1 mouse cellular context compared by ENCODE assay signal in the genomic region with DNA sequence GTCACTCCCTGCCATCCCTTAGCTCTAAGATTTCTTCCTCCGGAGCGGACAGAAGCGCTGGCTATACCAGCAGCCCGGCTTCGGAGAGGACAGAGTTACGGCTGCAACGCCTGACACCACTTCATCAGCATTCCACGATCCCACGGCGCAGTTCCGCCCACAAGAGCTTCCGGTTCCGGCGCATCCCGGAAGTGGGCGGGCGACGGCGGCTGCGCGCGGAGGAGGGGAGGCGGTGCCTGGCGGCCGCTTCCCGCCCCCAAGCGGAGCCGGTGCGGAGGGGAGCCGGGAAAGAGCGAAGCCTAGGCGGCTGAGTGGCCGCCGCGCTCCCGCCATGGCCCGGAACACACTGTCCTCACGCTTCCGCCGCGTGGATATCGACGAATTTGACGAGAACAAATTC.
A peak's percentile ranks its signal among the peaks of the same experiment; 100 is the strongest.
TF ChIP-seq lines count a peak whose summit lies in the region.

No protein-coding gene starts in this region.

TF ChIP-seq in MEL, 35 proteins besides CTCF, POLR2A, EP300 and RAD21 (continued from another document):
- TF ChIP-seq GATA1 (IDR thresholded peaks at IDR 0.05; ENCODE audit: low read depth, low read length) (no peak), TBP (IDR thresholded peaks at IDR 0.05; ENCODE audit: low read depth, low read length) (peak; percentile 86), TAL1 (IDR thresholded peaks at IDR 0.05; ENCODE audit: low read length) (no peak), ELF1 (IDR thresholded peaks at IDR 0.05; ENCODE audit: low read depth, low read length) (peak; percentile 98), MAFK (IDR thresholded peaks at IDR 0.05; ENCODE audit: borderline replicate concordance, low read depth, low read length) (no peak), MXI1 (IDR thresholded peaks at IDR 0.05; ENCODE audit: low read depth, low read length) (peak; percentile 84), NELFE (IDR thresholded peaks at IDR 0.05; ENCODE audit: low read depth, low read length) (peak; percentile 98), GABPA (IDR thresholded peaks at IDR 0.05; ENCODE audit: low read depth, low read length) (no peak), MYB (IDR thresholded peaks at IDR 0.05; ENCODE audit: low read depth, low read length) (no peak), UBTF (IDR thresholded peaks at IDR 0.05; ENCODE audit: borderline replicate concordance, insufficient read depth, low read depth, low read length) (0 out of 2 replicates have a peak, but pooled peaks have one; percentile 17), MAX (IDR thresholded peaks at IDR 0.05; ENCODE audit: low read length) (peak; percentile 61), JUND (IDR thresholded peaks at IDR 0.05; ENCODE audit: low read depth, low read length) (no peak), SMC3 (IDR thresholded peaks at IDR 0.05; ENCODE audit: low read depth, low read length) (no peak), ZMIZ1 (IDR thresholded peaks at IDR 0.05; ENCODE audit: low read depth, low read length) (peak; percentile 89), RCOR1 (IDR thresholded peaks at IDR 0.05; ENCODE audit: low read depth, low read length) (peak; percentile 6; the same call in 1 of the 2 replicates), USF1 (IDR thresholded peaks at IDR 0.05; ENCODE audit: low read depth, low read length) (no peak), ZC3H11A (IDR thresholded peaks at IDR 0.05; ENCODE audit: low read depth, low read length) (no peak), ZKSCAN1 (IDR thresholded peaks at IDR 0.05; ENCODE audit: low read depth, low read length) (no peak), NRF1 (IDR thresholded peaks at IDR 0.05; ENCODE audit: insufficient read depth, low read depth, low read length, poor library complexity, severe bottlenecking) (peak; percentile 84), KAT2A (conservative IDR thresholded peaks at IDR 0.05; ENCODE audit: low read depth, low read length) (no peak; the same call in 1 of the 2 replicates), SIN3A (IDR thresholded peaks at IDR 0.05; ENCODE audit: low read length) (peak; percentile 89), MEF2A (IDR thresholded peaks at IDR 0.05; ENCODE audit: extremely low read depth, insufficient replicate concordance, low read depth, low read length, poor library complexity, severe bottlenecking) (no peak), USF2 (IDR thresholded peaks at IDR 0.05; ENCODE audit: borderline replicate concordance in 1 of 2, insufficient read depth in 1 of 2, low read depth in 1 of 2, low read length in 2 of 2) (no peak), BHLHE40 (IDR thresholded peaks at IDR 0.05; ENCODE audit: borderline replicate concordance, low read depth, low read length) (0 out of 2 replicates have a peak, but pooled peaks have one; percentile 27), ETS1 (IDR thresholded peaks at IDR 0.05; ENCODE audit: low read depth, low read length) (0 out of 2 replicates have a peak, but pooled peaks have one; percentile 8)
TF ChIP-seq in MEL: peak in this region for 16.
